Mouse (Mus musculus): ENCODE measurements around the gene Fmo4.
"Not testable (repeated sequence)": the region's sequence is repeated elsewhere in the genome, so short reads cannot be mapped to it uniquely, and the experiment has no call there.

The Fmo4 gene

DNA sequence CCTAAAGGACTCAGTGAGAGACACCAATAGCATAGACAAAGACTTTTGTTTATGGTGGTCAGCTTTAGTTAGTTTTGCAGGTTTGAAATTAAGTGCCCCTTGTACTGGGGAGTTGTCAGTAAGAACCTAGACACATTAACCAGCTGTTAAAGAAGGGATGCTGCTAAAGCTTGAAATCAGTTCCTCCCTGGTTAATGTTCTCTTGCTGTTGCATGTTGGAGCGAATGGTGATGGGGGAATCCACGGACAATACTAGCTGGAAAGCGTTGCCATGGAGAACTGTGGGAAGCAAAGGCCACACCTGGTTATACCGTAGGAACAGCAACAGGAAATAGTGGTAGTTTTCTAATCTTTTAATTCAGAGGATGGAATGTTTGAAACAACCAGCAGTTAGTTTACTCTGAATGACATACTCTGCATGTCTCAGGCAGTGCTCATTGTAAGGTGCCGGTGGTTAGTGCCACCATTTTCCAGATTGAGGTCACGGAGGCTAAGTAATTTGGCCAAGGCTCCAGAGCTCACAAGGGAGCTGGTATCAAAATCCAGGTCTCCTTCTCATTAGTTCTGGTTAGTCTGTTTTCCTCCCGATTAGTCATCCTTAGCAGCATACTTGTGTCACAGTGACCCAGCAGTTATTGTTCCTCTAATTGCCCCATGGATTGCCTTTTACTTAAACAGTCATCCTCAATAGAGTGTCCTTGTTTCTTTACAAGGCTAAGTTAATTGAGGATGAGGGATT is 21.3 kb downstream of the Fmo4 start:
- DNase-seq (ENCODE audit: low spot score in 2 of 2) = no peak

DNA sequence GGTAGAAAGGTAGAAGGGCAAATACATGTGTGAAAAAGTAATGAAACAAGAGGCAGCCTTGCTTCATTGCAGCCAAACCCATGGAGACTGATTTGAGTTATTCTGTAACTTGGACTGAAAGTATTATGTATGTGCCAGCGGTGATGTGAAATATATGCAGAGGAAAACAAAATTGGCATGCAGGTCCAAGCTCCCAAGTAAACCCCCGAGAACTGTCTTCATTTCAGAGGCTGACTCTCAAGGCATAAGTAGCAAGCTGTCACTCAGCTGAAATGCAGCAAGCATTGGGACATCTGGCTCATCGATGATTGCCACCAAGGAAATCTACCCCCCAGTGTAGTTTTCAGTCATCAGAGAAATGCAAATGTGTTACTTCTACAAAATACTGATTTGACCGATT is 28.6 kb downstream of the Fmo4 start:
- DNase-seq (ENCODE audit: low spot score in 2 of 2) = no peak

DNA sequence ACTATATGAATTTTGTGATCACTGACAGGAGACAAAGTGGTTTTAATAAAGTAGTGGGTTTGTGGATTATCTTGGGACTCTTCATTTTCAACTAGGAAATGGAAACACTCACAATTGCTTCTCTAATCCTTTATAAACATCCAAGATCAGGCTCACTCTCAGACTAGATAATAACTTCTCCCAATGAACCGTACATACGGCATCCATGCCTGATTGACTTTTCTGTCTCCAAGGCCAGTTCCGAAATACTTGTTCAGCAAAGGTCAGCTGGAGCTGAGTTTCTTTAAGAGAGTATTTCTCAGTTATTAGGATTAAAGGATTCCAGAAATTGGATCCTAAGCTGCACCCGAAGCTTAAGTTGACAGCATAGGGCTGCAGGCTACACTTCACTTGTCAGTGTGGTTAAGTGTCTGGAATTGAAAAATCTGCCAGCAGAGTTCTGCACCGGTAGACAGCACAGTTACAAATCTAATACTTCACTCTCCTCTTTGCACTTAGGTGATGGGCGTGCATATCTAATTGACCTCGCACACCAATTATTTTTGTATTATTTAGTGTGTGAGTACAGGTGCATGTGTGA is 30.0 kb downstream of the Fmo4 start:
- no peak for DNase-seq (ENCODE audit: low spot score in 2 of 2)

DNA sequence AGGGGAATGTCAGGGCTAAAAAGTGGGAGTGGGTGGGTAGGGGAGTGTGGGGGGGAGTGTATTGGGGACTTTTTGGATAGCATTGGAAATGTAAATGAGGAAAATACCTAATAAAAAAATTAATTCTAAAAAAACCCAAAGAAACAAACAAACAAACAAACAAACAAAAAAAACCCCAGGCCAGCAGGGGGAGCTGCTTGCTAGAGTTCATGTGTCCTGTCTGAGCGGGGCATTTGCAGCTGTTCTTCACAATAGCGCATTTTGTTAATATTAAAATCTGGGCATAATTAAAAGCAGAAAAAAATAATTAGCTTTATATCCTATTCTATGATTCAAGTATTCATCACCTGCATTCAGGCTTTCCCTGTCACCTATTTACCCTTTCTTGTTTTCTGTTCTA is 32.7 kb downstream of the Fmo4 start:
- not testable (repeated sequence) for DNase-seq (ENCODE audit: low spot score in 2 of 2)

DNA sequence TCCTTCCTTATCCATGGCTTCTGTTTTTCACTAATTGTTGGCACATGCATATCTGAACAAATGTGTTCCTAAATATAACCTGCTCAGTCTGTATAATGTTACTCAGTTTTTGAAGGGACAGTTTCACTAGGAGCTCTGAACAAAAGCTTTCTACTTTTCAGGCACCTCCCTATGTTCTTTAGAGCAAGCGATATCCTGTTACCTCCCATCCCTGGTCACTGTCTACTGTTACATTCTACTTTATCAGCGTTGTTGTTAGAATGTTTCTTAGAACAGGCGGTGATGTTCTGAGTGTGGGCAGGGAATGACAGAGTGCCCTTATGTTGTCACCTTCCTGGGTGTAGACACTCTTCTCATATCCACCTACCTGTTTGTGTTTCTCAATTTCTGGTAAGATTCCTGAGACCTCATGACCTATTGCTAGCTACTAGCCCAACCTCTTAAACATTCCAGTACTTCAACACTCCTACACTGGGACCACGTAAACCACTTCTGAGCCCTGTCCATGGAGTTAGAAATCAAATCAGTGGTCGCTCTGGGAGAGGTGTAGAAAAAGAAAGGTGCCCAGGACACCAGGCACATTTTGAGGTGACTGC is 35.7 kb downstream of the Fmo4 start:
- DNase-seq (ENCODE audit: low spot score in 2 of 2) = no peak

DNA sequence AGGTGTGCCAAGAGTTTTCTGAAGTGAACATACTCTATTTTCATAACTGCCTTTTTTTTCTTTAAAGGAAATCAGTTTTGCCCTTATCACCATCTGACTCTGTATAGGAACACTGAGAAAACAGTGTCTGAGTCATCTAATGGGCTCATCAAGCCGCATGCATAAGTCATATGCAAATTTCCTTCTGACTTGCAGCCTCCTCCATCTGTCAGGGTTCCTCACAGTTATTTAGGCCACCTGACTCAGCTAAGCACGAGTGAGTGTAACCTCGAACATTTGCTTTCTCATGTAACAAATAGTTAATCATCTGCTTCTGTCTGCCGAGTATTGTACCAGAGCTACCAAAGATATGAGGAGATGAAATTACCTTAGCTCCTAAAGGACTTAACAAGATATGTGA is 40.1 kb downstream of the Fmo4 start:
- DNase-seq (ENCODE audit: low spot score in 2 of 2) = no peak

DNA sequence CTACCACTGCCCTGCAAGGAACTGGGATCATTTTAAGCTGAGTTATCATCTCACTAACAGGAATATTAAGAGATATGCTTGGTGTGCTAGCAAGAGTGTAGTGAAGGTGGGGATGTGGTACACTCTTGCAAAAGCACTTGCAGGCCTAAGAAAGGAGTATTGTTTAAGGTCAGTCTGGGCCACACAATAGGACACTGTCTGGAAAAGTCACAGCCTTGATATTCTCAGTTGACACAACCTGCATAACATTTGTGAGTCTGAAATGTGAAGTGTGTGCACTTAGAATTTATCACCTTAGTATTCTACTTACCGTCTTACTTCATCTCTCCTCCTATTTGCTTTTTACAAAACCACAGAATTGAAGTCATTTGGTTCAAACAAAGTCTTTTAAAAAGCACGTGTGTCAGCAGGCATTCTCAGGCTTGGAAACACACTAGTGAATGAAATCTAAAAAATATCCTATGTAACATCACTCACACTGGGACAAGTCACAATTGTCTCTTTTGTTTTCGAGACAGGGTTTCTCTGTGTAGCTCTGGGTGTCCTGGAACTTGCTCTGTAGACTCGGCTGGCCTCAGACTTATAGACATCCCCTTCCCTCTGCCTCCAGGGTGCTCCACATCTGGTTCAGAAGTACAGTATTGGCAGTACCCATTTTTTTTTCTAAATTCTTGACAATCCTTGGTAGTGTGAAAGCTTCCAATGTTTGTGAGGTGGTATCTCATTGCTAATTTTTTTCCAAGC is 42.0 kb downstream of the Fmo4 start:
- DNase-seq (ENCODE audit: low spot score in 2 of 2) = no peak

DNA sequence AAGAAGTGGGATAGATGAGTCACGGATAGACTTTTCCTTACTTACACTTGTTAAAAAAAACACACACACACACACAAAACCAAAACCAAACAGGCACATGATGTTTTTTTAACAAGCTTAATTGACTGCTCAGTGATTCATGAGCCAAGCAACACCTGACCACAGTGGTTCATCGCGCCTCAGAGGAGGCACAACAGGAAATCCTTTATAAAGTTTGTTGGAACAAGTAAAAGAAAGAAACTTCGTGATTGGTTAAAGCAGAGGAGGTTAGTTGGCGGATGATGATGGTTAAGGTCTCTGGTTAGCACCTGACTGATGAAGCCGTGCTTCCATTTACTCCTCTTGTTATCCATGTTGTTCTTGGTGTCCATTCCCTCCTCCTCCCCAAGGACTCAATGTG is 61.8 kb downstream of the Fmo4 start:
- DNase-seq (ENCODE audit: low spot score in 2 of 2) = no peak

DNA sequence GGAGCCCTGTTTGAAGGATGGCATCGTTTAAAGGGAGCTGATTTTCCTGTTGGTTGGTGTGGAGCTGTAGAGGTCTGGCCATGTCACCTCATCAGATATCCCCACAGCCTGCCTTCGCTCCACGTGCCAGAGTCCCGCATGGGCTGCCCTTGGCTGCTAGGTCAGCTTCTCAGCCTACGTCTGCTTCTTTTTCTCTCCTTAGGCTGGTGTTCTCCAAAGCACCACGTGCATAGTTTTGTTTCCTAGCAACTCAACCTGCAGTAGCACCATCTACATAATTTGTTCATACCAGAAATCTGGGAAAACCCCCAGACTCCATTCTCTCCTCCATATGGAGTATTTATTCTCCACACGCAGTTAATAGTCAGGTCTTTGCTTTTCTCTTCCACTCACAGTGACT is 64.2 kb downstream of the Fmo4 start:
- DNase-seq (ENCODE audit: low spot score in 2 of 2) = no peak

DNA sequence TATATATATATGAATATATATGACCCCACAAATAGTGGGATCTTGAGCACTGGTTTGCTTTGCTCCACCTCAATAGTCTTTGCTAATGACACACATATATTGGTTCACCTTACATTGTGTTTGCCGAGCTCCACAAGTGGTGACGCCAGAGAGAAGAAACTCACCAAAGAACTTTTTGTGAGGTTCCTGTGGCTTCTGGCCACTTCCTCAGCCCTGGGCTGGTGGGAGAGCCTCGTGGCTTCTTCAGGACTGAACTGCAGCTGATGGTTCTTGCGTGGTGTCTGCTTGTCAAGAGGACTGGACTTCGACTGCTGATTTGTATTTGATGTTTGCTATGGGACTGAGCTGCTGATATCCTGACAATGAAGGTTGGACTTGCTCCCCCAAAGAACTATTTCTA is 65.0 kb downstream of the Fmo4 start:
- no peak for DNase-seq (ENCODE audit: low spot score in 2 of 2)
